Mouse (Mus musculus): ENCODE results near the gene Gdpd5.
A peak's percentile ranks its signal among the peaks of the same experiment; 100 is the strongest.

Gdpd5 gene

DNA sequence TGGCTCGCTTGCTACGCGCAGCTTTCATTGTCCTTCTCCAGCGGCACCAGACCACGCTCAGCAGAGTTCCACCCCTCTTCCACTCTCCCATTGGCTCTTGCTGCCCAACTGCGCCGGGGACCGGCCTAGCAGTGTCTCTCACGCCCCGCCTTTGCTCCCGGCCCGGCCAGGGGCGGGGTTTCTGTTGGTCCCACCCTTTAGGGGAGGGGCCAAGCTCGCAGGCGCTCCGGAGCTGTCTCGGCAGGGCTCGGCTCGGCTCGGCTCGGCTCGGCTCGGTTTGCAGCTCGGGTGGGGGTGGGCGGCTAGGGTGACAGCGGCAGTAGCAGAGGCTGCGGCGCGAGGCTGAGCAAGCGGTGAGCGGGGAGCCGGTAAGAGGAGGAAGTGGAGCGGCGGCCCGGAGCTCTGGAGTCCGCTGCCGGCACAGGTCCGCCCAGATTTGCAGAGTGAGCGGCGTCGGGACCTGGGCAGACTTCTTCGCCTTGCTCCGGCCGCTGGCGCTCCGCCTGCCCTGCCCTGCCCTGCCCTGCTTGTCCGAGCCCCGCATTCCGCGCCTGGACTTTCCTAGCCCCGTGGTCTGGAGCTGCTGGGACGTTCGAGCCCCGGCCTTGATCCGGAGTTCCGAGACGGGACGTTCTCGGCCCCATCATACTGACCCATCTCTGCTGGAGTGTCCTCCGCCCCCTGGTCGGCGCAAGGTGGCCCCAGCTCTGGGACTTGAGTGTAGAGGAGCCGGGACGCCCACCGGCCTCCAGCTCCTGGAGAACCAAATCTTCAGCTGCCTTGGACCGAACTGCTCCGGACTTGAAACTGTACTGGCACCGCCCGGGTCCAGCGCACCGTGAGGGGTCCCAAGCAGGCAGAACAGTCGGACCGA is at the start of gene Gdpd5:
Gdpd5 (plus strand) TSS at position 201 of the 874 bp plus-strand sequence.
- DNase-seq: peak; percentile 100

DNA sequence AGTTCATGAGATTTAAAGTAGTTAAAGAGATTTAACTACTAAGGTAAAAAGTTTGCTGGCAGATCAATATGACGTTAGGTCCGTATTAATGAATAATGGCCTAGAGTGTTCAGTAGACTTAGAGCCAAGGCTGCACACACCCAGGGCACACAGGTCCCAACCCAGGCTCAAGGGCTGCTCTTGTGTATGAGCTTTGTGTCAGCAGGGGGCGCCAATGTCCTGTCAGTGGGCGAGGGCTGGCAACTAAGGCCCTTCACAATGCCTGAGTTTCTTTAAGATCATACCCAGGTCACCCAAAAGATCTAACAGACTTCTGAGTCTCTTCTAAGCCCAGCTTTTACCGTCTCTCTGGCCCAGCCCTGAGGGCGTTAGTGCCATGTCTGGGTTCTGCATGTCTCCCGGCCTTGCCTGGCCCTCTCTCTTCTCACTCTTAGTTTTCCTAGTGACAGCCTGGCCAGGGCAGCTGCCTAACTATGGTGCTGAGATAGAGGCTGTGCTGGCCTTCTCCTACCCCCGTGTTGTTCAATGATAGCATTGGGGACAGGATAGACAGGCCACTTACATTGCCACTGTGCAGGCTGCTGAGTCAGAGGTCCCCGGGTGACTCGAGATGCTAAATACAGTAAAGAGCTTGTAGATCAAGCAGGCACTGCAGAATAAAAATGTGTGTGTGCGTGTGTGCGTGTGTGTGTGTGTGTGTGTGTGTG is 48.3 kb upstream of the Gdpd5 start:
- peak; percentile 84 to 92 for DNase-seq

DNA sequence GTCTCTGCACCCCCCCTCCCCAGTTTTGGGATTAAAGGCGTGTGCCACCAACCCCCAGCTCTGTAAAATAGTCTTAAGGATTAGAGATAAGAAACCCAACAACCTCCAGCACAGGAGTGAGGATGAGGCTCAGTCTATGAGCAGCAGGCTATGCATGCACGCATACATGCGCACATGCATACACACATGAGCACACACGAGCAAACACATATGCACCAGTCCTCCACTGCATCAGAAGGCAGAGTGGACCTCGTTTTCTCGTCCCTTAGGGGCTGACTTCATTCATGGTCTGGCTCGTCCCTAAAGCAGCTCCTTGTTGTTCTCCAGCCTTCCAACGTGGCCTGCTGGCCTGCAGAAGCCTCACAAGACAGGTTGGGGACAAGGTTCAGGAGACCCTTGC is 40.5 kb upstream of the Gdpd5 start:
- DNase-seq: no peak

DNA sequence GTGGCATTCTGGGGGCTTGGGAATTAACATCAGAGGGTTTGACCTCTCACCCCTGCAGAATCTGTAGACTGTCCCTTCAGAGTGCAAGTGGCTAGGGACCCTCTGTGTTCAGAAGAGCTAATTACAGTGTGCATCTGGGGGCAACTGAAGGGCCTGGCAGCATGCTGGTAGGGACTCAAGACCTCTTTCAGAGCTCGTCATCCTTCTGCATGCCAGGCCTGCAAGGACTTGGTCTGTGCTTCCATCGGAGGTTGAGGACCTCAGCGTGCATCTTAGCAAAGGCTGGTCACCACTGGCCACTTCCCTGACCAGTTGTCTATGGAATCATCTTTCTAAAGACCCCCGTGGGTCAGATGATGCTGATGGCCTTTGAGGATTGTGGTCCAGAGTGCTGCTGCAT is 37.6 kb upstream of the Gdpd5 start:
- DNase-seq: no peak

DNA sequence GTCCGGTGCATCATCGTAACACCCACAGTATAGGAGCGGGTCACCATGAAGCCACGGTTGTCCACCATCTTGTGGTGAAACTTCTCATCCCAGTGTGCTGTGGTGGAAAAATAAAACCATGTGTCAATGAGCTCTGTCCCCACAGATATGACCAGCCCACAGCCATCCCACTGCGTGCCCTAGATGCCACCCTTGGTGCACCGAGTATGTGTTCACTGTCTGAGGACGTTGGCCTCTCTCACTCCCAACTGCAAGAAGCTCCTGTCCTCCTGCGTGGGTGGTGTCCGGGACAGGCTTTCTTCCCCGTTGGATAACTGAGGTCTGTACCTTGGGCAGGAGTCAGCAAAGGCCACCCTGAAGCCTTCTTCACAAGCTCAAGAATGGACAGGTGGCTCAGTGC is 33.9 kb upstream of the Gdpd5 start:
- DNase-seq: no peak

DNA sequence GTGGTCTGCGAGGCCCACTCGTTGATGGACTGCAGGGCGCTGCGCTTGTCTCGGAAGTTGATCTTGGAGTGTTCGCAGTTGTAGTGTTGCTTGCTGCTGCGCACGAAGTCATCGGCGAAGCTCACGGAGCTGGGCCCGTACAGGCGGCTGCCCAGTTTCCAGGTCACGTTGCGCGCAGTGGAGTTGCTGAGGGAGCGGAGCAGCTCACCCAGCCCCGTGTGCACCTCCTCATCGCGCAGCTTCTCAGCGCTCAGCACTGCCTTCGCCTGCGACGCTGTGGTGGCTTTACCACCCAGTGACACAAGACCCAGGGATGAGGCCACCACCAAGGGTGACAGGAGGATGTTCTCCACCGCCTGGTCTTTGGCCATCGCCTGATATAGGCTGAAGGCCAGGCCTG is 32.3 kb upstream of the Gdpd5 start:
- no peak for DNase-seq

DNA sequence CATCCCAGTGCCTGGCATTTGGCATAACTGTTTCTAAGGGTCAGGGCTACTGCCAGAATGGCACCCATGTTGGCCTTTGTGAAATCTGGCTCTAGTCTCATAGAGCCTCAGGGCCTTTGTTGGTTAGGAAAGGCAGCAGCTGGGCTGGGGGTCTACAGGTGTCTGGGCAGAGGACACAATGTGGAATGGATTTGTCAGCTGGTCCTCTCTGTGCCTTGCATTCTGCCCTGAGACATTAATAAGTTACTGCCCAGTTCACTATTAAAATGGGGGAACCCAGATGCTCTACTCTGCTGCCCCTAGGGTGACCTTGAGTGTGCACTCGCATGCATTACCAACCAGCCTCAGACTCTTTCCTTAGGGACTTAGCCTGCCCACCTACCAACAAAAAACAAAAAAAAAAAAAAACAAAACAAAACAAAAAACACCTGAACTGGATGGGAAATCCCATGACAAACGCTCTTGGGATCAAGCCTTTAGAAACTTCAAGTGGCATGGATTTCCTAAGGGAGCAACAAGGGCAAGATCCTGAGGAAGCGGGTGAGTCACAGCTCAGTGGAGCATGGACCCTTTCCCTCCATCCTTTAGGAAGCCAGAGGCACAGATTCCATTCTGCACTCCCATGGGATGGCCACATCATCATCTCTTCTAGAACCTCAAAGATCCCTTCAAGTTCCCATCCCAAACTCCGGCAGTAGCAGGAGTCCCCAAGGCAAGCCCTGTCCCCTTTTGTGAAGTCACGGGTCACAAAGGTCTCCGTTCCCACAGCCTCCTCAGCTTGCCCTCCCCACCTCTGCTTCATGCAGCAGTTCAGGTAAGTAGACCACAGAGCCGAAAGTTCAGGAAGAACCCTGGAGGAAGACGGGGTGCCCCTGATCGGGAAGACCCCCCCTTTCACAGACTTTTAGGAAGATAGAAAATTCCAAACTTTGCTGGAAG is 31.2 kb upstream of the Gdpd5 start:
- DNase-seq: no peak

DNA sequence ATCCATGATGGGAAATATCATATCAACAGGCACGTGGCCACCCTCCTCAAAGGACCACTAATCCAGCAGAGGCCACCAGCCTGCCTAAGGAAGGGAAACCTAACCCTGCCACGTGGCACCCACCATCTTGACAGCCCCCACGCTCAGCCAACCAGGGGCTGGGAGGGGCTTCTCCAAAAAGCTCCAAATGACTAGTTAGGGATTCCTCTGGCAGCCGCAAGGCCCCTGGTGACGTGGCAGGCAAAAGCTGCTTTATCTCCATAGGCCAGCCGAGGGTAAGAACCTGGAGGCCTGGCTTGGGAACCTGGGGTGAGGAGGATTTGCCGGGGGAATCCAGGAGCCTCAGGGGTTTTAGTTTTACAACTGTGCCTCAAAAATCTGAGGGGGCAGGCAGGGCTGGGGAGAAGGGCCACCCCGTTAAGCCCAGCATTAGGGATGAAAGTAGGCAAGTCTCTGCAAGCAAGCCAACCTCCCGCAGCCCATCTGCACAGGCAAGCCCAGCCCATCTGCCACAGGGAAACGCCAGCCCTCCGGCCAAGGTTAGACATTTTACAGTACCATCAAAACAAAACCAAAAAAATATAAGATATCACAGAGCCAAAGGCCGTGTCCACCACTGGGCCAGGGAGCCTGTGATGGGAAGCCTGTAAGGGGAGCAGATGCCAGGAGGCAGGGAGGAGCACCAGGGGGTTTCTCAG is 30.0 kb upstream of the Gdpd5 start:
- DNase-seq: peak; percentile 77 to 79

DNA sequence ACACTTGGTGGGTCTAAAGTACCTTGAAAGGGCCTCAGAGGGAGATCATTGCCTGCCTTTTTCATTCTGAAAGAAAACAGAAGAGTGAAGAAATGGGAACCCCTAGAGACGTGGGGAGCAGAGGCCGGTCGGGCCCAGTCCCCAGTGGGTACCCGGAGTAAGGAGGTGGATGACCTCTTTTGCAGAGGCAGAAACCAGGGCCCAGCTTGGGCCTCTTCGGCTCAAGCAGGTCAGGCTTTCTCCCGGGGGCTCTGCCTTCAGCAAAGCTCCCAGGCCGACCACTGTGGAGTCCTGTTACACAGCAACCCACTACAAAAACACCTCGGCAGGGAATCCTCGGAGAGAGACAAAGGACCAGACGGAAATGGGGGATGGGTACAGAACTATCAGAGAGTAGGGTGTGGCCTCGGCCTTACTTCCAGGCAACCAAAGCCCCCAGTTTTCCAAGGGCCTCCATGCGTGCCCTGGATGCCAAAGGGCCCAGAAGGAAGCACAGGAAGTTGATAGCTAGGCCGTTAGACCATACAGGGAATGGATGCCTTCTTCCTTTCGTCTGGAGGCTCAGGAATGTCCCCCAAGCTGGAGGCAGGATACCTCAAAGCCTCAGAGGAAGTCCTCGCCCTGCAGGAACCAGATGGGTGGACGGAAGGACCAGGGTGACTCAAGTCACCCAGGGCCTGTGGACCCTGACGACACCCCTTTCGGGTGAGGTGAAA is 29.3 kb upstream of the Gdpd5 start:
- peak; percentile 46 to 50 for DNase-seq

DNA sequence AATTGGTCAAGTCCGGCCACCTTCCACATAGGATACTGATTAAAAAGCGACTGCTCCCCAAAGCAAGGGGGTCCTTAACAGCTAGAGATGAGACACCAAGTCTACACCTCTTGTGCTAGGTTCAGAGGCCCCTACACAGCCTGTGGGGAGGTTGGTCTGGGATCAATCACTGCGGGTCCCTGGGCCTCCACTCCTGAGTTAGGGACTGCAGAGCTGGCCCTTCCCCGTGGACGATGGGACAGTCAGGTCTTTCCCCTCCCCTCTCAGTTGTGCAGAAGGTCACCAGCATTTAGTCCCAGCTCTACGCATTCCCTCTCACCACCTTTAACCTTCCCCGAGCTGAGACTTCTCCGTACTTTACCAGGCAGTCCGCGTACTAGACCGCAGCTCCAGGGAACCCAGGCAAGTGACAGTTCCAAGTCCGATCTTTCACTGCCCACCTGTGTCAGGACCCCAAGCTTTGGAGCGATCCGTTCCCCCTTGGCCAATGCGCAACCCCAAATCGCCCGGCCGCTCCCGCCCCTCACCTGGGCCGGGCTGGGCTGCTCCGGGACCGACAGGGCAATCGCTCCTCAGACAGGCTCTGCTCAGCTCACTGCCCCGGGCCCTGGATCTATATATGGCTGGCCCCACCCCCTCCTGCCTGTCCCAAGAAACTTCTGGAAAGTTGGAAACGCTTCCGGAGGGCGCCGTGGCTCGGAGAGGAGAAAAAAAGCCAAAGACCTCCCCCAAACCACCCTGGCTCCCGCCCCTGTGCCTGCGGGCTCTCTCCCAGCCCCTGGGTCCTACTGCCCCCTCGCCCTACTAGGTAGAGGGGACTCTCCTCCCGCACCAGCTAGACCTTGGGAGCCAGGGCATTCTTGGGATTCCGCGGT is 28.5 kb upstream of the Gdpd5 start, which contains the start of gene Serpinh1:
Serpinh1 (minus strand) TSS at position 714 of the 875 bp plus-strand sequence.
- peak; percentile 44 to 62 for DNase-seq

DNA sequence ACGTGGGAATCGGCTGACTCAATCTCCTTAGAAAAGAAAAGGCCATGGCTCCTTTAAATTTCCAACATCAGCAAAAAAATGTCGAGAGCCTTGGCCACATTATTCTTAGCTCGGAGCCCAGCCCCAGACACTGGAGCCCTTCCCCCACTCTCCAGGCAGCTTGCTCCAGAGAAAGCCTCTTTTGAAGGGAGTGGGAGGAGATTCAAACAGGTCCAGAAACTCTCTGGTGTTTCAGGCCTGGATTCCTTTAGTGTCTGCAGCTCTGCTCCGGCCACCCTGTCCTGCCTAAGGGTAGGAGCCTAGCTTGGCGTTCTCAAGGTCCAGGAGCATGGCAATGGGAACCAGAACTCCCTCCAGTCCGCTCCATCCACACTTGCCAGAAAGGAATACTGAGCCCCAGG is 25.5 kb upstream of the Gdpd5 start:
- DNase-seq: peak in 1 of 2 experiments; percentile 52

DNA sequence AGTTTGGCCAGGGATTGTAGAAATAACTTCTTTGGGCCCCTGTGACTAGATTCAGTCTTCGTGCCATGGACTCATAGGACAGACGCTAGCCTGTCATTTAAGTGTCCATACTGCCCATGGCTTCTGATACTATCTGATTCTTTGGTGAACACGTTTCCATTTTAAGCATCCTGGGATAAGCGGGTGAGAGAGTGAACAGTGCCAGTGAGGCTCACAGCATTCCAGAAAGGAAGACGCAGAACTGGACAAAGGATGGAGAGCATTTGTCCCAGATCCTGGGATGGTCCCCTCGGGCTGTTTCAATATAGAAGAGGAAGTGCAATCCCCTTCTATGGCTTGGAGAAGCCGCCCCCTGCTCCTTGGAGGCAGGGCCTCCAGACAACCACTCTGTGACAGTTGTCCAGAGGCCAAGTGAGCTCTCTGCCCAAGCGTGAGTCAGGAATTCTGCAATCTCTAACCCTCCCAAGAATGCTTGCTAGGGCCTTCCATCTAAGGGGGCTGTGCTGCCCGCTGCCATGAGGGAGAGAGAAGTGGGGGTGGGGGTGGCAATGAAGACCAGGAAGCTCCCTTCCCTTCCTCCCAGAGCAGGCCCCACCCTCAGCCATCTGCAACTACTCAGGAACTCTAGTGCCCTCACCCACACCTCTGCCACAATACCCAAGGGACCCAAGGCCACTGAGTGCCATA is 24.8 kb upstream of the Gdpd5 start:
- no peak for DNase-seq

DNA sequence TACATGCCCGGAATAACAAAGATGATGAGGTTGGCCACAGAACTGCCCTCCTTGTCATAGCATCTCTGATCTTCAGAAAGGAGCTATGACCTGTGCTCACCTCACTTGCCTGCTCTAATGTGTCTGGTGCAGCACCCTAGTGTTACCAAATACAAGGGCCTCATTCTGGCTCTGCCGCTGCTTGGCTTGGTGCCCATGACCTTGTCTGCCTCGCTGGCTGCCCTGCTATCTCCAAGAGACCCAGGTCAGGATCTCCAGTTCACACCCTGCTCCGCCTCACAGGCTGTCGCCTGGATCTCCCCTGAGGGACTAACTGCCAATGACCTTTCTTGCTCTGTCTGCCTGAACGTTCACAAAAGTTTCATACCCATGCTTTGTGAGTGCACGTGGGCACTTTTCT is 24.0 kb upstream of the Gdpd5 start:
- no peak for DNase-seq

DNA sequence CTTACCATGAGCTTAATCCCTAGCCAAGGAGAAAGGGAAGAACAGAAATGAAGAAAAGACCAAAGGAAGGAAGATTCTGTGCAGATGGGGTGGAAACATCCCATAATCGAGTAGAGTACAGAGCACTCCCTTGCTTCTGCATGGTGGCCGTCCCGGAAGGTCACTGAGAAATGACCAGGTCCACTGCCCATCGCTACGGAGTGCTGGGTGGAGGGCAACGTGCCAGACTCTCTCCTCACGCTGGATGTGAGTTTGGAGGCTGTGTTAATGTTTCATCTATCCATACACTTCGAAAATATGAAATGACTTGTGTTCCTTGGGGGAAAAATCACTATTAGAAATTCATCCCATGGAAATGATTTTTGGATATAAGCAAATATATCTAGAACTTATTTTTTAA is 22.8 kb upstream of the Gdpd5 start:
- no peak for DNase-seq

DNA sequence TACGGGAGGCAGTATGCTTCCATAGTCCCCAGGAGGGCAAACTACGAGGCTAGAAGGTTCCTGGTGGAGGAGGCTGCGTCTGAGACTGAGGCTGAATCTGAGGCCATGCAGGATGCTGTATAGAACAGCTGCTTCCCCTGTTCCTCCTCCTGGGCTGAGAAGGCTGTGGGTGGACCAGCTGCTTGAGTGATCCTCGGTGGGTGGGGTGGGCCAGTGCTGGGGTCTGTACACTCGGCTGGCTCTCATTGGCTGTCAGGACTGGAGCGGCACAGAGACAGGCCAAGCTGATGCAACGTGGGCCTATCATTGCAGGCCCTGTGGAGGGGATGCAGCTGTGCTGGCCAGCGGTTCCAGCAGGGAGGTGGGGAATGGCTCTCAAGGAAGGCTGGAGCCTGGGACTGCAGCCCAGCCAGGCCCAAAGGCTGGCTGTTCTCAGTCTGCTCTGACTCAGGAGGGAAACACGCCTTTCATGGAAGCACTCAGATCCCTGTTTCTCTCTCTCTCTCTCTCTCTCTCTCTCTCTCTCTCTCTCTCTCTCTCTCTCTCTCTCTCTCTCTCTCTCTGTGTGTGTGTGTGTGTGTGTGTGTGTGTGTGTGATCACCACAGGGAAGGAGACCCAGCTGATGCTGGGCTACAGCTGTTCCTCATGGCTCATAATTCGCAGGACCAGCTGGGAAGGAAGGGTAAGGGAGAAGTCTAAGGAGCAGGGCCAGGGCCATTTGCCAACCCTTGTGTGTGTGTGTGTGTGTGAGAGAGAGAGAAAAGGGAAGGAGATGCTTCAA is 21.0 kb upstream of the Gdpd5 start:
- peak; percentile 59 to 82 for DNase-seq

DNA sequence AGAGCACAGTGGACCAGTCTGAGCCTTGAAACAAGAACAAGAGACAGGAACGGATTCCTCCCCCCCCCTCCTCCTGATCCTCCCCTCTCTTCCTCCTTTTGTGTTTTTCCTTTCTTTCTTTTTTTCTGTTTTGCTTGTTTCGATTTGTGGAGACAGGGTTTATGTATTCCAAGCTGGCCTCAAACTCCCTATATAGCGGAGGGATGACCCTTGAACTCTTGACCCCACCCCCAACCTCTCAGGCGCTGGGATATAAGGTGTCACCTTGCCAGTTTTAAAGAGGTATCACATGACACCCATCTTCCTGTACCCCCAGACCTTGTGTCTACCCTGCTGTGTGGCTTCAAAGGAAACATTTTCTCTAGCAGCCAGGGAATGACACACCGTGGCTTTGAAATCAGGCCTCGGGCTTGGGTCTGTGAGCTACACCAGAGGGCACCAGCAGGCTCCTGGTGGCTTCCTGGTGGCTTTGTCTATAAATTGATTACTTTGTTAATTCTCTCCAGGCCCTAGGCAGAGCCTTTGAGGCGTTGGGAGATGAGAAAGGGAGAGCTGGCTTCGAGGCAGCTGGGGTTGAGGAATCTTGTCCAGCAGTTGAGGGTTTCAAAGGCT is 20.3 kb upstream of the Gdpd5 start:
- DNase-seq: no peak

DNA sequence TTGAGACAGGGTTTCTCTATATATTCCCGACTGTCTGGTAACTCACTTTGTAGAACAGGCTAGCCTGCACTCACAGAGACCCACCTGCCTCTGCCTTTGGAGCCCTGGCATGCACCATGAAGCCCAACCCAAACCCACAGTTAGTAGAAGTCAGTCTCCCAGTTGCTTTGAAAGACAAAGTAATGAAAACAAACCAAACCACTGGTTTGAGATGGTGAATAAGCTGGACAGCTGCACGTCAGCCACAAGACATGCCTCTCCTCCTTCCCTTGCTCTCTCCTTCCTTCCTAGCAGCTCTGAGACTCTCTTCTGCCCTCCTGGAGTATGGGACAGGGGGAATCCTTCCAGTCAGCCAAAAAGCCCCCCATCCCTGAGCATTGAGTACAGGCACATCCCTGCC is 19.1 kb upstream of the Gdpd5 start:
- no peak for DNase-seq

DNA sequence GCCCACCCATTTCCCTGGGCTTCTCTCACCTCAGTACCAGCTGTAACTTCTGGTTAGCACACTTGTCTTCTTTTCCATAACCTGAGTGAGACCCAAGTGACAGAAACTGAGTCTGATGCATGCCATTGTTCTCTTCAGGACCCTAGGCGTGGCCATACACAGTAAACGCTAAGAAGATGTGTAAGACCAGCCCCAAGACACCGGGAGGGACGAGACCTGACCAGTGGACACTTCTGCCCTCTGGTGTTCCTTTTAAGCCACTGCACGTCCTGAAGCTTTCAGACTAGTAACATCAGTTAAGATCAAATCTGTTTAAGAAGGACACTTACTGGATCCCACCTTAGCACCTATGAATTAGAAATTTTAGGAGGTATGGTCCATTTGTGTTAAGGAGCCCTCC is 16.1 kb upstream of the Gdpd5 start:
- peak; percentile 84 to 85 for DNase-seq

DNA sequence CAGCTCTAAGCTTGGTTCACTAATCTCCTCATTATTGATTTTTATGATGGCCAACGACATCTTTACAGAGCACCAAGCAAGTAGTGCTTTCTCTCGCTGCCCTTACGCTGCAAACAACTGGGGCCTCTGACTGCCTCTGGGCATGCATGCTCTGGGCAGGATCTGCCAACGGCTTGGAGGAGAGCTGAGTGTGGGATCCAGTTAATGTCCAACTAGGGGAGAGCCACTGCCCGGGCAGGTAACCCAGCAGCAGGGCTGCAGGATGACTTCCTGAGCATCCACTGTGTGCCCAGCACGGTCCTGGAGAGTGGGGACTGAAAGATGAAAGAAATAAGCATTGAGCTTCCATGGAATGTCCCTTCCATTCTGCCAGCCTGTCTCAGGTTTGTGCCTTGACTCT is 14.5 kb upstream of the Gdpd5 start:
- DNase-seq: no peak

All from cerebellum, postnatal 14 days (tissue).